ENCODE assay signal across 13 mouse cellular contexts in the genomic region with DNA sequence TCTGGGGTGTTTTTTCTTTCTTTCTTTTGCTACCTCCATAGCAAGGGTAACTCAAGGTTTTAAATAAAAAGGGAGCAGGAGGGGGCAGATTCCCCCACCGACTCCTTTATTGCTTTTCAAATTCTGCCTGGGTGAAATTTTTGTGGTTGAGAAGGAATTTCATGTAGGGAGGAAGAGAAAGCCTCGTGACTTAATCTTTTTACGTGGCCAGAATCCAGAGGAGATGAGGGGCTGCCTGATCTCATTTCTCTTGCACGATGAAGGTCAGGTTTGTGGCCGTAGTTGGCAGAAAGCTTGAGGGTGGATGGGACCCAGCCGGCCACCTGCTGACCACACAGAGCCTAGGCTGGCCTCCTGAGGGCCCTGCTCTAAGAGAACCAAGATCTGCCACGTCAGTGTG. TPM values are rescaled to one million over a fixed set of nuclear protein-coding genes. Genes with fewer than 3 reads are reported as not detected.
A peak's percentile ranks its signal among the peaks of the same experiment; 100 is the strongest.
DNase-seq lines count a peak whose midpoint lies in the region; ATAC-seq and TF ChIP-seq lines count a peak whose summit lies in the region.
"Had no signal": no experiment of that assay in that cellular context is flagged by ENCODE, and none has a peak within 500 bp of the region (broad histone marks: within the 10 kb centered on the region; RNA-seq: fewer than 3 reads in every experiment).

No protein-coding gene starts in this region.

- WGBS in limb, embryonic 14.5 days = 12% methylated on average over 7 of the region's 7 CpGs

- peak overlapping the region; percentile 38; the same call in 1 of the 2 replicates for H3K9ac ChIP-seq in limb, embryonic 14.5 days (ENCODE audit: low read depth, low read length, severe bottlenecking)
- H3K9ac ChIP-seq: hindbrain, embryonic 13.5 days had no signal

- no peaks in the 10 kb centered on the region for H3K36me3 ChIP-seq in limb, embryonic 14.5 days (ENCODE audit: control insufficient read depth, insufficient read depth, low read length)
- H3K36me3 ChIP-seq: hindbrain, embryonic 13.5 days had no signal

- no peaks in the 10 kb centered on the region for H3K9me3 ChIP-seq in limb, embryonic 14.5 days (ENCODE audit: control insufficient read depth, low read length)
- H3K9me3 ChIP-seq: hindbrain, embryonic 13.5 days had no signal

- no peak for TF ChIP-seq POLR2A in limb, embryonic 14.5 days (IDR thresholded peaks at IDR 0.05; ENCODE audit: borderline replicate concordance, extremely low read depth, insufficient read depth, insufficient read length)

- H3K4me3 ChIP-seq in gastrocnemius, adult 2 months = no peak overlapping the region
- H3K4me3 ChIP-seq in limb, embryonic 14.5 days (replicated peaks; ENCODE audit: low read length) = peak overlapping the region; percentile 14
- H3K4me3 ChIP-seq: hindbrain, embryonic 13.5 days had no signal

- no peak overlapping the region; the same call in 1 of the 2 replicates for H3K27ac ChIP-seq in gastrocnemius, adult 2 months
- H3K27ac ChIP-seq in limb, embryonic 14.5 days (replicated peaks; ENCODE audit: low read depth, low read length) = peak overlapping the region; percentile 86
- H3K27ac ChIP-seq: hindbrain, embryonic 13.5 days had no signal

- no peak for TF ChIP-seq CTCF in gastrocnemius, adult 2 months (IDR thresholded peaks at IDR 0.05)

- H3K27me3 ChIP-seq in limb, embryonic 14.5 days (ENCODE audit: control insufficient read depth, insufficient read depth, low read length) = no peaks in the 10 kb centered on the region

- H3K4me1 ChIP-seq in limb, embryonic 14.5 days (ENCODE audit: control insufficient read depth, insufficient read depth, low read length) = peaks cover 24% of the 10 kb centered on the region

- peak; percentile 57 for DNase-seq in gastrocnemius, adult 2 months
- DNase-seq in gastrocnemius, postnatal 4 days (ENCODE audit: low spot score in 2 of 2) = no peak
- DNase-seq in ovary, adult 18-20 months (ENCODE audit: low spot score) = peak; percentile 35
- no peak for DNase-seq in ovary, postnatal 10 days (ENCODE audit: low spot score)
- DNase-seq in forelimb bud, embryonic 11.5 days (ENCODE audit: low read depth, low spot score) = peak; percentile 18
- DNase-seq in limb, embryonic 14.5 days (ENCODE audit: low spot score) = peak; percentile 76
- DNase-seq in MN1 (ENCODE audit: low spot score) = no peak
- no peak for DNase-seq in spleen, postnatal 10 days (ENCODE audit: low spot score in 2 of 2)
- DNase-seq: cerebellum, adult 18-20 months; lung, postnatal 10 days; midbrain, embryonic 14.5 days had no signal

- 0 out of 2 replicates have a peak, but pooled peaks have one; percentile 32 for ATAC-seq in limb, embryonic 14.5 days (ENCODE audit: low FRiP score, low read depth)

- H3K4me2 ChIP-seq in limb, embryonic 14.5 days (replicated peaks; ENCODE audit: low read depth, low read length, severe bottlenecking) = peak overlapping the region; percentile 40
- H3K4me2 ChIP-seq: hindbrain, embryonic 13.5 days; liver, embryonic 11.5 days had no signal

- intact Hi-C loops in gastrocnemius, adult 2 months (cut with DNase I) = no loop called here

RNA-seq across cellular contexts. Expression of a gene that starts 3.0 kb away (rescaled TPM):
- total RNA-seq in gastrocnemius, adult 2 months (2021) = under 1 TPM; 0.66 to 0.67 TPM
- 10 to 100 TPM; 12.2 to 12.9 TPM for total RNA-seq in gastrocnemius, postnatal 4 days (2021)
- polyA plus RNA-seq in limb, embryonic 14.5 days (2012; rRNA removed) = 27.6 and 32.3 TPM in 2 replicates
- 27.1 and 33.6 TPM in 2 replicates for polyA plus RNA-seq in limb, embryonic 14.5 days (2014; fragmentation: Nextera tagmentation; extraction: Ambion mirVana)

RNA-seq across cellular contexts. Expression of a gene that starts 36.6 kb away (rescaled TPM):
- total RNA-seq in gastrocnemius, adult 2 months (2021) = 1 to 10 TPM; 1.9 TPM
- 1 to 10 TPM; 3.6 to 4.7 TPM for total RNA-seq in gastrocnemius, postnatal 4 days (2021)
- 8.7 and 9.5 TPM in 2 replicates for polyA plus RNA-seq in limb, embryonic 14.5 days (2012; rRNA removed)
- polyA plus RNA-seq in limb, embryonic 14.5 days (2014; fragmentation: Nextera tagmentation; extraction: Ambion mirVana) = 12.3 and 14.4 TPM in 2 replicates

Comparison
In these comparisons a context has a peak if more than half of its experiments do, and no peak if none do; other contexts are left out.
1. DNase-seq: peak in gastrocnemius, adult 2 months (single experiment), ovary, adult 18-20 months (single experiment), forelimb bud, embryonic 11.5 days (single experiment) and limb, embryonic 14.5 days (single experiment); none in gastrocnemius, postnatal 4 days (0 of 2), ovary, postnatal 10 days (single experiment), MN1 (single experiment) and spleen, postnatal 10 days (0 of 2).
2. RNA of a gene that starts 3.0 kb away (total RNA-seq): 12.2 to 12.9 TPM in gastrocnemius, postnatal 4 days; 0.66 to 0.67 TPM in gastrocnemius, adult 2 months; every median in the first group is over 4 times any median in the second.